Mouse (Mus musculus) liver, postnatal 0 days (tissue): ENCODE measurements at regions not wholly inside any gene's neighbourhood (a gene's known extent, or its start where the extent isn't known, plus 50 kb on each side); places are given as distances from the start of the nearest gene placed in this dataset.

Source experiments
- ATAC-seq: fragments of 200-750 bp; cut with Nextera tagmentation; 2 replicates; pipeline ENCODE4 v1.8.0; 2017; ENCODE audit warnings: mild to moderate bottlenecking, moderate library complexity
- DNase-seq: peaks from one replicate; pipeline ENCODE4 v3.0.0-alpha.2; 2016
- H3K27ac ChIP-seq: fragments of 300-500 bp; sonication (generic); 2 replicates; pipeline ENCODE4 v1.5.1; 2014; ENCODE audit warnings: antibody characterized with exemption, moderate library complexity, mild to moderate bottlenecking, low read depth
- H3K27me3 ChIP-seq: fragments of 300-500 bp; sonication (generic); 2 replicates; pipeline ENCODE4 v1.6.1; 2014; ENCODE audit warnings: low read length, control low read depth, mixed read lengths; ENCODE audit not compliant: insufficient read depth
- H3K36me3 ChIP-seq: fragments of 300-500 bp; sonication (generic); replicated peaks from 2 replicates; pipeline ENCODE4 v1.6.1; 2014; ENCODE audit warnings: mild to moderate bottlenecking, control low read depth, low read length, moderate library complexity, mixed read lengths; ENCODE audit not compliant: insufficient read depth
- H3K4me1 ChIP-seq: fragments of 300-500 bp; sonication (generic); 2 replicates; pipeline ENCODE4 v1.6.1; 2014; ENCODE audit warnings: antibody characterized with exemption, mild to moderate bottlenecking, control low read depth; ENCODE audit not compliant: insufficient read depth
- H3K4me2 ChIP-seq: fragments of 300-500 bp; sonication (generic); 2 replicates; pipeline ENCODE4 v1.6.1; 2014; ENCODE audit warnings: low read depth, mild to moderate bottlenecking, low read length, moderate library complexity, mixed read lengths
- H3K4me3 ChIP-seq: fragments of 300-500 bp; sonication (generic); 2 replicates; pipeline ENCODE4 v1.5.1; 2014; ENCODE audit warnings: low read depth, low read length
- H3K9ac ChIP-seq: fragments of 300-500 bp; sonication (generic); replicated peaks from 2 replicates; pipeline ENCODE4 v1.6.1; 2014; ENCODE audit warnings: mild to moderate bottlenecking, moderate library complexity
- H3K9me3 ChIP-seq: fragments of 300-500 bp; sonication (generic); 2 replicates; pipeline ENCODE4 v1.6.1; 2016; ENCODE audit warnings: mild to moderate bottlenecking, control low read depth, low read length, mixed read lengths
- CTCF ChIP-seq: sonication (generic); IDR thresholded peaks from 2 replicates; pipeline ENCODE4 v1.5.1; 2016; ENCODE audit warnings: antibody characterized with exemption, low read depth
- EP300 ChIP-seq: IDR thresholded peaks from 2 replicates; pipeline ENCODE4 v1.6.1; 2016; ENCODE audit warnings: antibody characterized with exemption, low read depth, mild to moderate bottlenecking
- WGBS: fragments of 180-500 bp; shearing (Covaris S2); extraction: QIAGEN DNeasy Blood & Tissue Kit; methylation state at CpG from one replicate; pipeline ENCODE4 v1.1.7; 2014; ENCODE audit not compliant: insufficient replicate concordance; 5-methylcytosine and 5-hydroxymethylcytosine counted together

- H3K27me3 ChIP-seq, result no peaks in the 10 kb centered on the region
- H3K9ac ChIP-seq, result no peak overlapping the region
- H3K4me1 ChIP-seq, result peaks cover 43% of the 10 kb centered on the region
- no peaks in the 10 kb centered on the region for H3K36me3 ChIP-seq
- DNase-seq, result no peak
- ATAC-seq, result peak; percentile 68
- H3K9me3 ChIP-seq, result no peaks in the 10 kb centered on the region
- H3K27ac ChIP-seq, result peak overlapping the region; percentile 81
- peak; percentile 27; the same call in 1 of the 2 replicates for TF ChIP-seq EP300
- no peak for TF ChIP-seq CTCF
- no peak overlapping the region for H3K4me2 ChIP-seq
- H3K4me3 ChIP-seq, result no peak overlapping the region
- 63% methylated on average over 1 of the region's 1 CpGs for WGBS
These were observed 519.2 kb upstream of the Lrrc6 start for GRCm38 (mm10) chr15:67019891-67020290.

GRCm38 (mm10) chr15:67019194-67019661 is 518.5 kb upstream of the Lrrc6 start:
- H3K4me1 ChIP-seq, result peaks cover 46% of the 10 kb centered on the region
- no peak overlapping the region for H3K4me2 ChIP-seq
- no peaks in the 10 kb centered on the region for H3K27me3 ChIP-seq
- no peaks in the 10 kb centered on the region for H3K36me3 ChIP-seq
- WGBS, result 63% methylated on average over 6 of the region's 6 CpGs
- ATAC-seq (0 out of 2 replicates have a peak, but pooled peaks have one; percentile 5), DNase-seq (no peak)
- no peak overlapping the region for H3K4me3 ChIP-seq
- TF ChIP-seq EP300 (no peak), CTCF (no peak)
- no peaks in the 10 kb centered on the region for H3K9me3 ChIP-seq
- H3K27ac ChIP-seq, result peak overlapping the region; percentile 81
- H3K9ac ChIP-seq, result no peak overlapping the region
